Mouse (Mus musculus) layer of hippocampus, postnatal 36 days (tissue): ENCODE measurements around the gene Plcg1. TPM values are rescaled to one million over a fixed set of nuclear protein-coding genes. Genes with fewer than 3 reads are reported as not detected.

Experiments used
- DNase-seq, 2 experiments: peaks; one replicate each; pipeline ENCODE4 v3.0.0; 2022
- total RNA-seq, 2 experiments: library from RNA; stranded (reverse); gene quantifications; 2 replicates each; pipeline ENCODE4 v1.2.3; 2021

Gene Plcg1
- 100 to 1,000 TPM in 1 of 2 experiments, 10 to 100 TPM in 1; 95.8 to 112 TPM for total RNA-seq

DNA sequence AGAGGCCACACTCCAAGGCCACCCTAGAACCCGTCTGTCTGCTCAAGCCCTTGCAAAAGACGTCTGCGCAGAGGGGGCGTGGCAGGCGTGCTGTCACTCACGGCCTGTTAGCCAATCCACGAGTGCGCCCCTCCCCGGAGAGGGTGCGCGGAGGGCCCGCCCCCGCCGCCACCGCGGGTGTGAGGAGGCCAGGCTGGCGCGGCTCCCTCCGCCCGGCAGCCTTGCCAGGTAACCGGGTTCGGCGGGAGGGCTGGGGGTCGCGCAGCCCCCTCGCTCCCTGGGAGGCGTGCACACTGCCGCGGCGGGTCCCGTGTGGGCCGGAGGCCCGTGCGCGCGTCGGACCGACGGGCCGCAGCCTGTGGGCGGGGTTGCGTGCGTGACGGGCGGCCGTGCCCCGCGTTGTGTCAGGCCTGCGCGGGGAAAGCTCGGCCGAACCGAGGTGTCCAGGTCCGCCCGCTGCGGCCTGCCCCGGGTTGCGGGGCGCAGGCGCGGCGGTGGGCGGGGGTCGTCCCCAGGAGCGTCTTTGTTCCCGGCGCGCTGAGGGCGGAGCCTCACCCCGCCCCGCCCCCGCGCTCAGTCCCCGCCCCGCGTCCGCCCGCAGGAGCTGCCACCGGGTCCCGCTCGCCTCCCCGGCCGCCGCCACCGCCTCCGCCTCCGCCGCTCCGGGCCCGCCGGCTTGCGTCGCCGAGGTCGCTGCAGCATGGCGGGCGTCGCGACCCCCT lies at the start of gene Plcg1:
Gene Plcg1 (plus strand): TSS at position 184 of the 722 bp plus-strand sequence.
- DNase-seq, result peak; percentile 91 to 93

DNA sequence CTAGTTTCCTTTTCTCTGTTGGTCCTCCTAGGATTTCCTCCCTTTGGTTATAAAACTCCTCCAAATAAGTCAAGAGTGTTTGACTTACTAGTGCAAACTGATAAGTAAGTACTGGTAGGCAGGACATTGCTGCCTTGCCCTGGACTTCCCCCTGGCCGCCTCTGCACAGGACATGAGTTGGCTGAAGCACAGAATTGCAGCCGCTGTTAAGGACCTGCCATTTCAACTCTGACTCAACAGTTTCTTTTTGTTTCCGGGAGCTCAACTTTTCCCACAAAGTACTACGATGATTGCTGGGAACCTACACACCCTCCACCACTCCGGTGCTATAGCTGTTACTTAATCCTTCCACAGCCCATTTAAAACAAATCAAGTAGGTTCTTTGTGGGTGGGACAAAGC lies 30.8 kb upstream of the Plcg1 start:
- no peak for DNase-seq

DNA sequence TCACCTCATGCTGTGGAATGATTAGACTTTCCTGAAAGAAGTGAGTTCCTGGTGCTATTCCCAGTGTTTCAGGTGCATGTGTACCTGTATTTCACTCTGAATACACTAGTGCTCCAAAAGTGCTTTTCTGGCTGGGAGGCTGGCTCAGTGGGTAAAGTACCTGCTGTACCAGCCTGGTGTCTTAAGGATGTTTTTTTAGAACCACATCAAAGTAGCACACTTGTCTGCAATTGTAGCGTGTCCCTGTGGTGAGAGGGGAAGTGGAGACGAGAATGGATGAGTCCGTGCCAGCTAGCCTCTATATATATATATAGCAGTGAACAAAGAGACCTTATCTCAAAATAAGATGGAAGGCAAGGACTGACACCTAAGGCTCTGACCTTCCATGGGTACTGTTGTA lies 29.5 kb upstream of the Plcg1 start:
- DNase-seq, result no peak

DNA sequence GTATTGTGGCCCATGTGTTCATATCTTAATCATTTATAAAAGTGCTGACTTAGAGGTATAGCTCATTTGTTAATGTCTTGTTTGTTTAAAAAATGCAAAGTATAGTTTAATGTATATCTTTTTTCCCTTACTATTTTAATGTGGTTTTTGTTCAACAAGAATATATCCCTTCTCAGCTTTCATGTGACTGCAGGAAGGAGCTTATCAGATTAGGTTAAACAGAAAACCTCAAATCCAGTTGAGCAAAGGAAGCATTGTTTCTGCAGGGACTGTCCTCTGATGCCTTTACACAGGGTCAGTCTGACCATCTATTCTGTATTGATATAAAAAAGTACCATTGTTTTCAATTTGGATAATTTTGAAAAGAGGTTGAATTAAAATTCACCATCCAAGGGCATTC lies 28.3 kb upstream of the Plcg1 start:
- DNase-seq, result no peak

DNA sequence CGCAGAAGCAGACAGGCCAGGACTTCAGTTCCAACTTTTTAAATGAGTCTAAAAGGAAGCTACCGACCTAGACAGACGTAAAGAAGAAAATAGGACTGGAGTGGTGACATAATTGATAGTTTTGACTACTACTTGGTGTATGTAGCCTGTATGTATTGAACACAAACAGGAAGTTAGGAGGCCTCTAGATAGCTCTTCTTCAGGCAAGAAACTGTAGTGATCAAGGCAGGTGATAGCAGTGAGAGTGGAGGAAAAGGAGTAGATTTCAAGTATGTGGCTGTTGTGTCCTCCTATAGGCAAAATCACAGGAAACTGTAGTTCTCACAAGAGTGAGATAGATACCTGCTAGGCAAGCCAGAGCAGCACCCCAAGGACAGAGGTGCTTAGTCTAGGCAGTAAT lies 23.4 kb upstream of the Plcg1 start:
- no peak for DNase-seq

DNA sequence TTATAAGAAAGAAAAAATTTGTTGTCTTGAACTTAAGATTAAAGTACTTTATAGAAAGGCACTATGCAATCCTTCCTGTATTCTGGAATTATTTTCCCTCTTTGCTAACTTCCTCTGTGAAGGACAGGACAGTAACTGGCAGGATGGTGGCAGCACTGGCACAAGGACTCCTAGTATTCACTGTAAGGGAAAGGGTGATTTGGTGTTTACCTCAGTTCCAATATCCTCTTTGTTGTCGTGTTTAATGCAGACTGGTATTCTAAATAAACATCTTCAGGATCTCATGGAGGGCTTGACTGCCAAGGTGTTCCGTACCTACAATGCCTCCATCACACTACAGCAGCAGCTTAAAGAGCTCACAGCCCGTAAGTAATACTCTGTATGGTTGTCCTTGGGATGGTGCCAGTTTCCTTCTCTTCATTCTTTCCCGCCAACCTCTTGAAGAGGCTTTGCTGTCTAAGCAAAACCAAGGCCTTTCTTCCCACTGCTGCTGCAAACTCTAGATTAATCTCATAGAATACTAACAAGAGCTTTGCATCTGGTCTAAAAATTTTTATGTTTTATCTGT lies 15.6 kb upstream of the Plcg1 start:
- DNase-seq, result no peak

DNA sequence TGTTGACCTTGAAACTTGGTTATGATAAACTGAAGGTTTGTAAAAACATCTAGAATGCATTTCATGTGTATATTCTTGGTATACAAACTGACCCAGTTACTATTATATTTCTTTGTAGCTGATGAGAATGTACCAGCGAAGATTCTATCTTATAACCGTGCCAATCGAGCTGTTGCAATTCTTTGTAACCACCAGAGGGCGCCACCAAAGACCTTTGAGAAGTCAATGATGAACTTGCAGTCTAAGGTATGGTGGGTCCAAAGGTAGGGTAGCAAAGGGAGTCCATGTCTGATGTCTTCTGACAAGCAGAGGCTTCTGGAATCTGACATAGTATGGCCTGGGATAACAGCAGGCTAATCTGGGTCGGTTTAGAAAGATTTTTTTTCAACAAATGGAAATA lies 13.8 kb upstream of the Plcg1 start:
- DNase-seq, result no peak

DNA sequence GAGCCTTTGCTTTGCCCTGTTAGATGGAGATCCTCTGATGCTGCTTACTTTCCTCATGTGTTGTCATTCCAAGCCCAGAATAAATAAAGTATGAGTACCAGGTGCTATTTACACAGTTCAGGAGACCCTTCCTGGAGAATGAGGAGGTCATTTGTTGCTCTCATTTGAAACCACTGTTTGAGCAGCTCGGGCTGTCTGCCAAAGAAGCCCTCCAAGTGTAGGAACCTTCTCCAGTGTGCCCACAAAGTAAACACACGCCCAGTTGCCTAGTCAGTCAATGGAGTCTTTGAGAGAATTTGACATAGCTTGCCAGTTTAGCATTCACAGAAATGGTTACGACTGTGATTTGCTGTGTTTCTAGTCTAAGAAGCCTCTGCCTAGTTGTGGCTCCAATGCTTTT lies 12.3 kb upstream of the Plcg1 start:
- no peak for DNase-seq

DNA sequence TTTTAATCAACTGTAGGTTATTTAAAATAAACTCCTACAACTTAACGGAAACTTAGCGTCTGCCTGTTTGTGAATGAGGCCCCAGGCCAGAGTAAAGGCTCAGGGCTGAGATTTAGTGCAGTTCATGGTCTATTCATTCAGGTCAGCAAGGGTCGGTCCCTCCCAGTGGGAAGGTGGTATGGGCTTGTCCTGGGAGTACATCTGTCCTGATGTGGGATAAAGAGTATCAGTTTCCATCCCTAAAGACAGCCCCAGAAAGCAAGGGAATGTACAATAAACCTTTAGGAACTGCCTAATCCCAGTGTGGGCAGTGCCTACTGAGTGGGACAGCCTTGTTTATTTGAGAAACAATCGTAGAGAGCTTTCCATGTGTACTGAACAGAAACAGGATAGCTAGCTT lies 8.4 kb upstream of the Plcg1 start:
- no peak for DNase-seq

DNA sequence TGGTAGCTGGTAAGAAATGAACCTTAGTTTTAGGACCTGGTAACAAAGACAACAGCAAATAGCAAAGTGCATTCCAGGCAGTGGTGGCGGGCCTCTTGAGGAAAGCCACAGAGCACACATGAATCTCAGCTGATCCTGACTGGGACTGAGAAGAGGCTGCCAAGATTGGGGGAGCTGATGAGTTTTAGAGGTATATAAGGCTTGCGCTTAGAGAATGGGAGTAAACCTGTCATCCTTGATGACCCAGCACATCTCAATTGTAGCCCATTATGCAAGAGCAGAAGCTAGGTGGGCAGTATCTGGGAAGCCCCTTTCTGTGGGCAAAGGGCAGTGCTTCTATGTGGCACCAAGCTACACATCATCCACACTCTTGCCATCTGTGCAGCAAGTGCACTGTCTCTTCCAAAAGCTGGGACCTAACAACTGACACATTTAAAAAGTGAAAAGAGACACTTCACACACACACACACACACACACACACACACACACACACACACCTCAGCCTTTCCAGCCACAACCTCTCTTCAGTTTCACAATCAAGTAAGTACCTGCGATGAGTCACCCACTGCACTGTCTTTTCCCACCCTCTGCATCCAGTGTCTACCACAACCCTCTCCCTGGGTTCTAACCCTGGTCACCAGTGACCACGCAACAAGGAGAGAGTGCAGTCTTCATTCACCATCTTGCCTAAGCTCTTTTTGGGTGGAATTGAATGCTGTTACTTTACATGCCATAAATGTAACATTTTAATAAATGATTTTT lies 7.3 kb upstream of the Plcg1 start:
- DNase-seq, result no peak

DNA sequence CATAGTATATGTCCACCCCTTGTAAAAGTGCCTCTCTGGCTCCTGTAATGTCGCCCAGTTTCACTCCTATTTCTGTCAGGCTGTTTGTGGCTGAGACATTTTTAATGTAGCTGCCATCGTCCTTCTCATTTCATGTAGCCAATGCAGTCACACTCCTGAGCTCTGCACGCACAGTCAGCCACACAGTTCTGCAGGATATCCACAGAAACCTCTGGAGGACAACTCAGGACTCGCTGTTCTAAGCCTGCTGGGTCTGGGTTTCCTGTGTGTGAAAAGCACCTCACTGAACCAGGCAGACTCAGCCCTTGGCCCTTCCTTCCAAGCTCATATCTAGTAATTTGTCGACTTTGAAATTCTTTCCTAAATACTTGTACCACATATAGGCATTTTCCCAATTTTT lies 6.6 kb upstream of the Plcg1 start:
- DNase-seq, result no peak

DNA sequence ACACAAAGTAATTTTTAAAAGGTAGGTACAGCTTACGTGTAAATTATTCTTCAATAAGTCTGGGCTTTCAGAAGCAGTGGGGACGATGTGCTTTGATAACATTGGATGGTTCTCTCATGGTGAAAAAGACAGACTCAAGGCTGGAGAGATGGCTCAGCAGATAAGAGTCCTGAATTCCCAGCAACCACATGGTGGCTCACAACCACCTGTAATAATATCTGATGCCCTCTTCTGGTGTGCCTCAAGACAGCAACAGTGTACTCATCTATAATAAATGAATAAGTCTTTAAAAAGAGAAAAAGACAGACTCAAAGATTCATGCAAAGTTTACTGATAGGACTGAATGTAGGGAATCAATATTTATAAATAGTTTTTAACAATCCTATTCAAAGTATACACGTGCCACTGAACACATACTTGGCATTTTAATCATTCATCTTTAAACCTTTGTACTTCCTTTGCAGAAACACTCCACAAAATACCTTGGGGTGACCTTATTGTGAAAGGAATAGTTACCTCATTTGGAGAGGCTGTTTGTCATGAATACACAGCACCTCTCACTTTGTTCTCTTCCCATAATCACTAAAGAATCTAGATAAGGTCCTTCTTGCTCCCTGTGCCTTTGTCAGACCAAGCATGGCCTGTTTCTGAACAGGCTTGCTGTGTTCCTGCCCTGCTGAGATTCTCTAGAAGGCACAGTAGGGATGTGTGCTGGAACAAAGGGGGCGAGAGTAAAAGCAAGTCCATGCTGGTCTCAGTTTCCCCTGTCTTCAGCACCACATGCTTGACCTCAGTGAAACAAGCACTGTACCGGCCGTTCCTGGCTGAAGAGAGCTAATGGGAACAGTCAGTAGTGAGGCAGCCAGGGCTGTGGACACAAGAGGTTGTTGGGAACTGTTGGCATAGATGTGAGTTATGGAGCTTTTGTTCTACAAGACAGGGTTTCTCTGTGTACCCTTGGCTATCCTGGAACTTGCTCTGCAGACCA lies 4.9 kb upstream of the Plcg1 start:
- DNase-seq, result no peak

DNA sequence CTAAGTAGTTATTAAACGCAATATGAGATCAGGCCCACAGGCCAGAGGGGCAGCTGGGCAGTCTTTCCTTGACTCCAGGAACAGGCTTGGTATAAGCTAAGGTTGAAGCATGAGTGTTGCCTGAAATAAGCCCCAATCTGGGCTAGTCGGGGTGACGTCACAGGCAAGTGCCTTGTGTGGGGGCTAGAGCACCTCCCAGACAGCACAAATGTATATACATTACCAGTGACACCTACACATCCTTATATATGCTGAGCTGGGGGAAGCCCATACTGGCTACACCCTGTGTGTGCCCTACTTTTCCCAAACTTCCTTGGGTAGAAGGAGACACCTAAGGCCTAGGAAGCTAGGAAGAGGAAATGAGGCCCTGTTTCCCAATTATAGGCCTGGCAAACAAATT lies 2.1 kb upstream of the Plcg1 start:
- no peak for DNase-seq

DNA sequence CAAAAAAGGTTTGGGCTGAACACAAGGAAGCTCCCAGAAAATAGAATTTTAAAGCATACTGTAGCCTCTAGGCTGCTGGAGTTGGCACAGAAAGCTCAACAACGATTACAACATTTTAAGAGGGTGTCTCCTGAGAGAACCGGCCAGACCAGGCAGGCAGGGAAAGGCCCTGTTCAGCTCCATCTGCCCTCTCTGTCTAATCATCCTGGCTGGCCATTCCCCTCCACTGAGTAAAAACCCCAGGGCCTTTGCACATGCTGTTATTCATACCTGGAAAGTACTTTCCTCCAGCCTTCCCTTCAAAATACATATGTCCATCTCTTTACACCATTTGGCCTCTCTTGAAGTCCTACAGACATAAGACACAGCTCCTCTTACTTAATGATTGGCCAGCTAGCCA lies 1.7 kb upstream of the Plcg1 start:
- no peak for DNase-seq

DNA sequence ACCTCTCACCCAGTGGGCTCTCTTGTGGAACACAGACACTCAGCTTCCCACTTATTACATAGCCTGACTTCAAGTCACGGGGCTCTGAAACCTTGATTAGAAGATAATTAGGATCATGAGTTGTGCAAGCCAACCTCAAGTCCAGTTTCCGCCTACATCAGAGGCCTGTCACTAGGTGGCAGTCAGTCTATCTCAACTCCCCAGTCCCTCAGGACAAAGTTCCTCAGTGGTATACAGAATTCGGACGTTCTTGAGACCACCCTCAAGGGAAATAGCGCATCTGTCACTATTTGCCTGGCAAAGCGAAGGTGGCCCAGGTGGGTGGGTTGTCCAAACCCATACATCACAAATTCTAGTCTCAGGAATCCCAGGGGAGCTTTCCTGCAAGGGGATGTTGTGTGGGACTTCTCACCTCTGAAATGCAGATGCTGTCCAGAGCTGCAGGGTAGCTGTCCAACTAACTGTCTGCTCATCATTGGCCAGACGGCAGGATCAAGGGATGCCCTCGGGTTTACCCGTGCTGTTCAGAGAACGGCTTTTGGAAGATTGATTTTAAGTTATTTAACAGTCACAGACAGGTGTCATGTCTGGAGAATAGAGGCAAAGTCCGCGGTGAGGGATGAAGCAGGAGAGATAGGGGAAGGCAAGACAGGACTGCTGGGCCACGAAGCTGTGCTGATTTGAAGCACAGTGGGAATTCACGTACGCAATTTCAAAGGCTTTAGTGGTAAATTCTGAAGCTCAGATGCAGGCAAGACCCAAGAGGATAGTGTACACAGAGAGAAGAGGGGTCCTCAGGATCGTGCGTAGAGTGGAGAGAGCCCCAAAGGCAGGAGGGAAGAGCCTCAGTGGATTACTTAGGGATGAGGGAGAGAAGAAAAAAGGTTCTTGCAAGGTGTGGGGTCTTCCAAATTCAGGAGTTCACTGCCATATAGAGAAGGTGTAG lies 976 bp upstream of the Plcg1 start:
- DNase-seq, result no peak

DNA sequence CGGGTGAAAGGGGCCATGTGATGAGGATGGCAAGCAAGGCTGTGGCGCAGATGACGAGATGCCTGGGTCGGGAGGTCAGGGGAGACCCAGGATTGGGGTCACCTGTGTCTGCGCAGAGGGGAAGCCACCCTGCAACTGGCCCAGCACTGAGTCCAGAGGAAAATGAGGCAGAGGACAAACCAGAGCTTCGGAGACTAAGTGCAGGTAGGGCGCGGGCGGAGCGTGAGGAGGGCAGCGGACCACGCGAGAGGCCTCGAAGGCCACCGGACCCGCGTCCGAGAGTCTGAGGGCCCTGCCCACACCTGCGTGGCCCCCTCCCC lies 343 bp upstream of the Plcg1 start:
- no peak for DNase-seq

DNA sequence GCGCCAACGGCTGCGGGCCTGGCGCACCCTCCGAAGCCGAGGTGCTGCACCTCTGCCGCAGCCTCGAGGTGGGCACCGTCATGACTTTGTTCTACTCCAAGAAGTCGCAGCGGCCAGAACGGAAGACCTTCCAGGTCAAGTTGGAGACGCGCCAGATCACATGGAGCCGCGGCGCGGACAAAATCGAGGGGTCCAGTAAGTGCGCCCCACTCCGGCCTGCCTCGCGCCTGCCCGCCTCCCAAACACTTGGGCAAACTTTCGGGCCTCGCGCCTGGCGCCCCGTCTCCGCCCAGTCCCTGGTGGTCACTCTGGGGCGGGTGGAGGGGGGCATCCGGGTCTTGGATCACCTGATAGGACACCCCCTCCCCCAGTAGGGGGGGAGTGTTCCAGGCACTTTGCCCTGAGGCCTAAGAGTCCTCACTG lies 750 bp downstream of the Plcg1 start:
- DNase-seq, result peak in 1 of 2 experiments; percentile 50

DNA sequence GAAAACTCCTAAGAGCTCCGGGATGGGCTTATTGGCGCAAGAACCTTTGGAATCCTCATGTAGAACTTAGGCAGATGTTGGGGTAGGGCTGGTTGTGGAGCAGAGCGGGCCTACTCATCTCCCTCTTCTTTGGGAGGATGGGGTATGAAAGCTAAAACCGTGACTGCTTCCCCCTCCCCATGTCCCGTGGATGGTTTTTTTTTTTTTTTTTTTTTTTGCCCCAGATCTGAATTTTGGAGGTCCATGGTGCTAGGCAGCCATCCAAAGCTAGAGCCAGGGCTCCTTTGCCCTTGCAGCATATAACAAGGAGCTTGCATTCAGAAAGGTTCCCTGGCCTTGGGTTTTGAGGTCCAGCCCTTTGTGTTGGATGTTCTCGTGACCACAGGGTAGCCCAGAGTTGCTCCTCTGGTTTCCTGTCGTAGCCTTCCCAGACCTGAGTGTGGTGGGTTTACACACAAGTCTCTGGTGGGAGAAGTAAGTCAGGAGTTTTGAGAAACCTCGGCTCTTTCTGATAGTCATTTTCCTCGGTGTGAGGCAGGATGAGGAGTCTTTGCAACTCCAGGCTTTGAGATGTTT lies 1.4 kb downstream of the Plcg1 start:
- no peak for DNase-seq

DNA sequence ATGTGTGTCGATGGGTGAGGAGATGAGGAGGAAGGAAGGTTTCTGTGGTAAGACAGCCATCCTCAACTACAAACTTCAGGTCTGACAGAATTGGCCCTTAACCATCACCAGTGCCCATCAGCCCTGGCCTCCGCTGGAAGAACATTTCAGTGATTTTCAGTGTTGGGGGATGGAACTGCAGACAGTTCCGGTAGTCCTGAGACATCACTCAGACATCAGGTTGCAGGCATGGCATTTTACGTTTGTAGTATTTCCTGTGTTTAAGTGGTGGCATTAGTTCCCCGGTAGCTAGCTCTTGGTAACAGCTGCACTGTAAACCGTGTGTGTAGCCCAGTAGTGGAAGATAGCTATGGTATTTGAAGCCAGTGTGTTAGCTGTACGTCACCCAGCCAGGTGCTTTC lies 2.0 kb downstream of the Plcg1 start:
- DNase-seq, result no peak

DNA sequence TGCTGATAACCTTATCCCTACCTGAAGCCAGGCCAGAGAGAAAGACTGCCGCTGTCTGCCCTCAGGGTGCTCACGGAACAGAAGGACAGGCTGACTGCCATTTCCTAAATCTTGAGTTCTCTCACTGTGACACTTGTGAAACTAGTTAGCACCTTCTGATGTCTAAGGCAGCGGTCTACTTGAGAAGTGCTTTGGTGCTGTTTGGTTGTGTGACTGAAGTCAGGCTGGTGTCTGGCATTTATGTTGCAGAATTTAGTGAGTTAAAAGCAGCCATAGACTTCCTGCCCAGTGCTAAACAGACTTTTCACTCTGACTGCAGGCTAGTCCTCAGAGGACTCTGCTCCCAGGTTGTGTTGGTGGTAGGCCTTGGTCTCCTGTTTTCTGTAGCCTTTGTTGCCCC lies 3.2 kb downstream of the Plcg1 start:
- DNase-seq, result no peak

DNA sequence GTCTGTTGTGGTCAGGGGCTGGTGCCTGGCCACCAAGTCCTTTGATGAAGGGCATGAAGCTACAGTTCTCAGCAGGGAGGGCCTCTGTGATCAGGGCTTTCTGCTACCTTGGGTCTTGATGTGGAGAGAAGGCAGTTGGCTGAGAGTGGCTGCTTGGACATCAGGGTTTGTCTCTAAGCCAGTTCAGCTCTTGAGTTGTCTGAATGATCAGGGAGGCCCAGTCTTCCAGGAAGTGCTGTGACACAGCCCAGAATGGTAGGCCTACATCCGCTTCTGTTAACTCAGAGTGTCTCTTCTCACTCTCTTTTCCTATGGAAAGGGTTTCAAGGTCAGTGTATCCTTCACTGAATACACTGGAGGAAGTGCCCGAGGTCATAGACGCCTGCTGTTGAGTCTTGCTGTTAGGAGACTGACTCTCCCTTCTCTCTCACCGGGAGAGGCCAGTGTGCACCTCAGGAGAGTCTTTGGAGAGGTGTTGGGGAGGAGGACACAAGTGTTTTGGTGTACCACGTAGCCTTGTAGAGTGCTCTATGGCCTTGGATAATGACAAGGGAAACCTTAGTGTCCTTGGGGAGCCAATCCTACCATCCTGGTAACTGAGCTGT lies 4.7 kb downstream of the Plcg1 start:
- DNase-seq, result no peak
